Mouse (Mus musculus) ES-Bruce4 (cell line): ENCODE measurements around the gene Cntnap5b.

Experiments used
- CTCF ChIP-seq: IDR thresholded peaks from one replicate; pipeline ENCODE4 v1.8.1; 2011; ENCODE audit warnings: low read depth, low read length
- POLR2A ChIP-seq: IDR thresholded peaks from one replicate; pipeline ENCODE4 v1.8.1; 2011; ENCODE audit warnings: low read length; ENCODE audit not compliant: insufficient read depth

DNA sequence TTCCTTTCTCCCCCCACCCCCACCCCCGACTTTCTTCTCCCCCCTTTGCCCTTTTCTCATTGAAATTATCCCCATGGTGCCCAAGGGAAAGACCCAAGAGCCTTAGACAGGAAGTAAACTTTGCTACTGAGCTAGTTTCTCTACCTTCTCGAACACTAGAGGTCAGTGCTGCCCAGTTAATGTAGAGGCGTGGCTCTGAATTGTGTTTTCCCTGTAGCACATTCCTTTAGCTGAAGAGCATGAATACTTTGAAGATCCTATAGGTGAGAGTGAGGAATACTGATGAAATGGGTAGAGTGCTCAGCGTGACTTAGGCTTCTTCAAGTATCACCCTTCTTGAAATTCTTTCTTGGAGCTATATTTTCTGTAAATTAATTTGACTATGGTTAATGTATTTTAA is 1.6 kb downstream of the Cntnap5b start:
- TF ChIP-seq POLR2A, result no peak
- no peak for TF ChIP-seq CTCF
